Mouse (Mus musculus): ENCODE results near the gene Chil1. TPM values are rescaled to one million over a fixed set of nuclear protein-coding genes. Genes with fewer than 3 reads are reported as not detected.

Chil1 gene
- polyA plus RNA-seq, 1 experiment from 2014 or later, result 3.3 TPM

GRCm38 (mm10) chr1:134198197-134198995 lies 16.4 kb downstream of the Chil1 start:
- Histone ChIP-seq H3K9me3 (replicated peaks) (no peaks in the 10 kb centered on the region), H3K36me3 (no peaks in the 10 kb centered on the region), H3K27ac (no peak overlapping the region), H3K27me3 (no peaks in the 10 kb centered on the region), H3K4me1 (peaks cover 22% of the 10 kb centered on the region), H3K9ac (no peak overlapping the region), H3K4me2 (replicated peaks) (no peak overlapping the region), H3K4me3 (no peak overlapping the region)
- WGBS, result 82% methylated on average over 12 of the region's 12 CpGs
- ATAC-seq (ENCODE audit: low FRiP score), result no peak

GRCm38 (mm10) chr1:134200481-134200880 lies 18.5 kb downstream of the Chil1 start:
- 69% methylated on average over 2 of the region's 2 CpGs for WGBS
- H3K4me3 ChIP-seq, result no peak overlapping the region

GRCm38 (mm10) chr1:134200998-134201686 lies 19.2 kb downstream of the Chil1 start:
- WGBS, result 78% methylated on average over 6 of the region's 6 CpGs
- H3K27me3 ChIP-seq, result no peaks in the 10 kb centered on the region
- no peak overlapping the region for H3K4me2 ChIP-seq (replicated peaks)
- H3K9me3 ChIP-seq (replicated peaks), result no peaks in the 10 kb centered on the region
- H3K36me3 ChIP-seq, result no peaks in the 10 kb centered on the region
- ATAC-seq (ENCODE audit: low FRiP score), result no peak
- no peak overlapping the region for H3K9ac ChIP-seq
- H3K4me3 ChIP-seq, result no peak overlapping the region
- no peak overlapping the region for H3K27ac ChIP-seq
- peaks cover 6% of the 10 kb centered on the region; the same call in 1 of the 2 replicates for H3K4me1 ChIP-seq

More at GRCm38 (mm10) chr1:134200481-134200880, 18.5 kb downstream of the Chil1 start:
- Histone ChIP-seq H3K4me1 (peaks cover 12% of the 10 kb centered on the region), H3K27ac (no peak overlapping the region), H3K9me3 (replicated peaks) (no peaks in the 10 kb centered on the region), H3K27me3 (no peaks in the 10 kb centered on the region), H3K4me2 (replicated peaks) (no peak overlapping the region), H3K9ac (no peak overlapping the region), H3K36me3 (no peaks in the 10 kb centered on the region)
- ATAC-seq (ENCODE audit: low FRiP score), result no peak

GRCm38 (mm10) chr1:134201751-134202420 lies 19.9 kb downstream of the Chil1 start:
- Histone ChIP-seq H3K9me3 (replicated peaks) (no peaks in the 10 kb centered on the region), H3K4me1 (peaks cover 6% of the 10 kb centered on the region; the same call in 1 of the 2 replicates), H3K27ac (no peak overlapping the region), H3K4me3 (no peak overlapping the region), H3K4me2 (replicated peaks) (no peak overlapping the region), H3K9ac (no peak overlapping the region), H3K36me3 (no peaks in the 10 kb centered on the region), H3K27me3 (no peaks in the 10 kb centered on the region)
- WGBS, result 31% methylated on average over 3 of the region's 3 CpGs
- no peak for ATAC-seq (ENCODE audit: low FRiP score)

GRCm38 (mm10) chr1:134204230-134204629 lies 22.3 kb downstream of the Chil1 start:
- Histone ChIP-seq H3K4me2 (replicated peaks) (no peak overlapping the region), H3K9ac (no peak overlapping the region), H3K4me1 (peaks cover 6% of the 10 kb centered on the region; the same call in 1 of the 2 replicates), H3K4me3 (no peak overlapping the region), H3K9me3 (replicated peaks) (no peaks in the 10 kb centered on the region), H3K27ac (no peak overlapping the region), H3K27me3 (no peaks in the 10 kb centered on the region; the same call in 1 of the 2 replicates), H3K36me3 (no peaks in the 10 kb centered on the region)
- 92% methylated on average over 13 of the region's 13 CpGs for whole genome bisulfite sequencing
- no peak for ATAC-seq (ENCODE audit: low FRiP score)

- Histone ChIP-seq H3K4me2 (replicated peaks) (no peak overlapping the region), H3K9me3 (replicated peaks) (no peaks in the 10 kb centered on the region), H3K36me3 (no peaks in the 10 kb centered on the region), H3K4me3 (no peak overlapping the region), H3K27ac (0 out of 2 replicates have a peak overlapping the region, but pooled peaks have one; percentile 19), H3K27me3 (no peaks in the 10 kb centered on the region; the same call in 1 of the 2 replicates), H3K4me1 (peaks cover 10% of the 10 kb centered on the region; the same call in 1 of the 2 replicates), H3K9ac (no peak overlapping the region)
- no peak for ATAC-seq (ENCODE audit: low FRiP score)
- WGBS, result 60% methylated on average over 9 of the region's 9 CpGs
Observed at GRCm38 (mm10) chr1:134205296-134206018, 23.5 kb downstream of the Chil1 start.

- H3K9me3 ChIP-seq (replicated peaks), result no peaks in the 10 kb centered on the region
- H3K4me3 ChIP-seq, result no peak overlapping the region
- no peak overlapping the region for H3K27ac ChIP-seq
- ATAC-seq (ENCODE audit: low FRiP score), result no peak
- H3K9ac ChIP-seq, result no peak overlapping the region
- peaks cover 13% of the 10 kb centered on the region; the same call in 1 of the 2 replicates for H3K4me1 ChIP-seq
- no peaks in the 10 kb centered on the region for H3K36me3 ChIP-seq
- no peak overlapping the region for H3K4me2 ChIP-seq (replicated peaks)
- H3K27me3 ChIP-seq, result no peaks in the 10 kb centered on the region; the same call in 1 of the 2 replicates
- 61% methylated on average over 5 of the region's 5 CpGs for WGBS
Observed at GRCm38 (mm10) chr1:134206085-134206484, 24.1 kb downstream of the Chil1 start.

GRCm38 (mm10) chr1:134210179-134210755 lies 28.3 kb downstream of the Chil1 start:
- Histone ChIP-seq H3K36me3 (no peaks in the 10 kb centered on the region), H3K4me3 (no peak overlapping the region), H3K4me2 (replicated peaks) (no peak overlapping the region), H3K9me3 (replicated peaks) (no peaks in the 10 kb centered on the region), H3K27ac (no peak overlapping the region), H3K27me3 (peaks cover 4% of the 10 kb centered on the region), H3K4me1 (peaks cover 14% of the 10 kb centered on the region), H3K9ac (no peak overlapping the region)
- 44% methylated on average over 6 of the region's 6 CpGs for WGBS
- no peak for ATAC-seq (ENCODE audit: low FRiP score)

- no peaks in the 10 kb centered on the region for H3K36me3 ChIP-seq
- ATAC-seq (ENCODE audit: low FRiP score), result no peak
- H3K9me3 ChIP-seq (replicated peaks), result no peaks in the 10 kb centered on the region
- peaks cover 4% of the 10 kb centered on the region for H3K27me3 ChIP-seq
- H3K27ac ChIP-seq, result no peak overlapping the region
- no peak overlapping the region for H3K4me3 ChIP-seq
- H3K9ac ChIP-seq, result no peak overlapping the region
- WGBS, result 74% methylated on average over 6 of the region's 6 CpGs
- H3K4me1 ChIP-seq, result peaks cover 20% of the 10 kb centered on the region
- no peak overlapping the region for H3K4me2 ChIP-seq (replicated peaks)
Observed at GRCm38 (mm10) chr1:134211043-134211442, 29.1 kb downstream of the Chil1 start.

- Histone ChIP-seq H3K4me1 (peaks cover 21% of the 10 kb centered on the region), H3K36me3 (no peaks in the 10 kb centered on the region), H3K4me2 (replicated peaks) (no peak overlapping the region), H3K9me3 (replicated peaks) (no peaks in the 10 kb centered on the region), H3K9ac (no peak overlapping the region), H3K27ac (no peak overlapping the region), H3K4me3 (no peak overlapping the region), H3K27me3 (peaks cover 4% of the 10 kb centered on the region)
- 15% methylated on average over 2 of the region's 2 CpGs for WGBS
- ATAC-seq (ENCODE audit: low FRiP score), result no peak
Observed at GRCm38 (mm10) chr1:134211631-134212030, 29.7 kb downstream of the Chil1 start.

- ATAC-seq (ENCODE audit: low FRiP score), result no peak
- no peak overlapping the region for H3K4me3 ChIP-seq
- no peak overlapping the region for H3K4me2 ChIP-seq (replicated peaks)
- H3K27me3 ChIP-seq, result peaks cover 4% of the 10 kb centered on the region
- WGBS, result 76% methylated on average over 6 of the region's 6 CpGs
- peaks cover 21% of the 10 kb centered on the region for H3K4me1 ChIP-seq
- H3K9me3 ChIP-seq (replicated peaks), result no peaks in the 10 kb centered on the region
- H3K36me3 ChIP-seq, result no peaks in the 10 kb centered on the region
- no peak overlapping the region for H3K9ac ChIP-seq
- H3K27ac ChIP-seq, result no peak overlapping the region
Observed at GRCm38 (mm10) chr1:134212351-134212750, 30.4 kb downstream of the Chil1 start.
